Mouse (Mus musculus) MEL (cell line): ENCODE results near the gene Tmem131.

Source experiments
- BHLHE40 ChIP-seq: IDR thresholded peaks from 2 replicates; pipeline ENCODE4 v1.6.1; 2012; ENCODE audit warnings: low read depth, mild to moderate bottlenecking, inconsistent platforms, low read length, improper control_type of control experiment, borderline replicate concordance
- CTCF ChIP-seq, 3 experiments: IDR thresholded peaks in 2 of 3; conservative IDR thresholded peaks in 1 of 3; 2 replicates each; pipeline ENCODE4 v1.5.1; 2011 to 2012; ENCODE audit warnings: low read length in 3 of 3, low read depth in 2 of 3, mild to moderate bottlenecking in 2 of 3, improper control_type of control experiment in 1 of 3, inconsistent platforms in 1 of 3, mixed read lengths in 1 of 3, moderate library complexity in 1 of 3; ENCODE audit not compliant: control insufficient read depth in 1 of 3, insufficient read depth in 1 of 3, poor library complexity in 1 of 3, severe bottlenecking in 1 of 3
- EP300 ChIP-seq, 2 experiments: IDR thresholded peaks; 2 replicates each; pipeline ENCODE4 v1.6.1; 2011; ENCODE audit warnings: improper control_type of control experiment in 2 of 2, low read length in 2 of 2, low read depth in 1 of 2, mild to moderate bottlenecking in 1 of 2
- GATA1 ChIP-seq: IDR thresholded peaks from 2 replicates; pipeline ENCODE4 v1.6.1; 2011; ENCODE audit warnings: low read depth, low read length, improper control_type of control experiment
- HCFC1 ChIP-seq: IDR thresholded peaks from 2 replicates; pipeline ENCODE4 v1.6.1; 2012; ENCODE audit warnings: low read depth, mild to moderate bottlenecking, inconsistent platforms, low read length, improper control_type of control experiment, moderate library complexity
- MAFK ChIP-seq: IDR thresholded peaks from 2 replicates; pipeline ENCODE4 v1.6.1; 2011; ENCODE audit warnings: low read depth, mild to moderate bottlenecking, low read length, improper control_type of control experiment, borderline replicate concordance
- MYB ChIP-seq: IDR thresholded peaks from 2 replicates; pipeline ENCODE4 v1.6.1; 2011; ENCODE audit warnings: mild to moderate bottlenecking, low read depth, low read length, improper control_type of control experiment
- NELFE ChIP-seq: IDR thresholded peaks from 2 replicates; pipeline ENCODE4 v1.6.1; 2011; ENCODE audit warnings: low read depth, low read length, improper control_type of control experiment
- POLR2A ChIP-seq, 2 experiments: IDR thresholded peaks; 2 replicates each; pipeline ENCODE4 v1.6.1; 2011 to 2012; ENCODE audit warnings: low read length in 2 of 2, mild to moderate bottlenecking in 2 of 2, control low read depth in 1 of 2, improper control_type of control experiment in 1 of 2, low read depth in 1 of 2, moderate library complexity in 1 of 2; ENCODE audit not compliant: control insufficient read depth in 1 of 2, insufficient read depth in 1 of 2, poor library complexity in 1 of 2
- SMC3 ChIP-seq: IDR thresholded peaks from 2 replicates; pipeline ENCODE4 v1.6.1; 2011; ENCODE audit warnings: low read depth, low read length, improper control_type of control experiment
- ZC3H11A ChIP-seq: IDR thresholded peaks from 2 replicates; pipeline ENCODE4 v1.6.1; 2012; ENCODE audit warnings: low read depth, mild to moderate bottlenecking, inconsistent platforms, low read length, improper control_type of control experiment

GRCm38 (mm10) chr1:36796711-36797110 is 146.8 kb downstream of the Tmem131 start:
- TF ChIP-seq CTCF (IDR thresholded peaks at IDR 0.05 in 2 of 3, conservative IDR thresholded peaks at IDR 0.05 in 1 of 3; ENCODE audit: control insufficient read depth in 1 of 3, insufficient read depth in 1 of 3, low read depth in 2 of 3, low read length in 3 of 3, poor library complexity in 1 of 3, severe bottlenecking in 1 of 3) (no peak), HCFC1 (no peak), SMC3 (no peak), NELFE (no peak), MYB (no peak), BHLHE40 (no peak), GATA1 (no peak), ZC3H11A (no peak), EP300 (IDR thresholded peaks at IDR 0.05; ENCODE audit: low read depth in 1 of 2, low read length in 2 of 2) (no peak), POLR2A (IDR thresholded peaks at IDR 0.05; ENCODE audit: control insufficient read depth in 1 of 2, insufficient read depth in 1 of 2, low read depth in 1 of 2, low read length in 2 of 2, poor library complexity in 1 of 2) (no peak), MAFK (no peak)
